Mouse (Mus musculus): ENCODE measurements around the gene Eps8l1. TPM values are rescaled to one million over a fixed set of nuclear protein-coding genes. Genes with fewer than 3 reads are reported as not detected.
"Not testable (repeated sequence)": the region's sequence is repeated elsewhere in the genome, so short reads cannot be mapped to it uniquely, and the experiment has no call there.

Eps8l1 gene
- polyA plus RNA-seq (2014; fragmentation: Nextera tagmentation; extraction: Ambion mirVana): 6.6 and 7.3 TPM in 2 replicates

DNA sequence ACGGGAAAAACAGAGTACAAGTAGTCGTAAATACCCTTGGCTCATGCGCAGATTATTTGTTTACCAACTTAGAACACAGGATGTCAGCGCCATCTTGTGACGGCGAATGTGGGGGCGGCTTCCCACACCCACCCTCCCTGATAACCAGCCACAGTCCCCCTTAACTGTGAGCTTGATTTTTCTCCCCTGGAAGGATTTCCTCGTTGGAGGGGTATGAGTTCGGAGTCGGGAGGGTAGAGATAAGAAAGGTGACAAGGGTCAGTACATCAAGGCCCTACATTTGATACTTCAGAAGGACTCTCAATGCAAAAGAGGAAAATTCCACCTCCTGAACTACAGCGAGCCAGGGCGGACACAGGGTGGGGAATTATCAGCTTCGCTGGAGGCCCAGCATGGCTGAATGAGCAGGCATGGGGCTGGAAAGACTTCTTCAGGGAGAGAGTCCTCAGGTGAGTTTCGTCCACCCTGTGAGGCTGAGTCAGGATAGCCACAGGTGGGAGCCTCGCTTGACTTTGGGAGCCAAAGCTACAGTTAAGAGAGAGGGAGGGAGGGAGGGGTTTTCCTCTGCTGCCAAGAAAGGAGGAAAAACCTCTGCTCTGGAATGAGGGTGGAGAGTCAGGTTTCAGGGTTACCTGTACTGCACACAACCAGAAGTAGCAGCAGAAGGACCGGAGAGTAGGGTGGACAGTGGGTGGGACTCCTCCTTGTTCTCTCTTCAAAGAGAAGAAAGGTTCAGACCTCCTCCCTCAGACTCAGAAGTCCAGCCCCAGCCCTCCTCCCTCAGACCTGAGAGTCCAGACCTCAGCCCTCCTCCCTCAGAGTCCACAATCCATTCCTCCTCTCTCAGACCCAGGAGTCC is at the start of gene Eps8l1:
Gene Eps8l1, plus strand, starts transcription at position 99 of the 859 bp plus-strand sequence.
- ATAC-seq (ENCODE audit: low FRiP score) (peak; percentile 37; the same call in 1 of the 2 replicates), DNase-seq (ENCODE audit: low spot score) (no peak)
- peak within 1 kb of the TSS; percentile 8 for H3K4me3 ChIP-seq (replicated peaks; ENCODE audit: low read length)
- H3K4me2 ChIP-seq (replicated peaks): peak within 1 kb of the TSS; percentile 40
- H3K36me3 ChIP-seq (replicated peaks; ENCODE audit: control insufficient read depth, insufficient read depth): no peaks in the 10 kb centered on the region
- 62% methylated on average over 14 of the region's 16 CpGs for WGBS
- no peaks in the 10 kb centered on the region for H3K9me3 ChIP-seq (ENCODE audit: control insufficient read depth, low read length)
- 0 out of 2 replicates have a peak within 1 kb of the TSS, but pooled peaks have one; percentile 20 for H3K9ac ChIP-seq
- H3K27ac ChIP-seq: no peak within 1 kb of the TSS
- H3K4me1 ChIP-seq (replicated peaks; ENCODE audit: control insufficient read depth, insufficient read depth, low read length): no peaks in the 10 kb centered on the region
- H3K27me3 ChIP-seq (ENCODE audit: control insufficient read depth, insufficient read depth, low read length): no peaks in the 10 kb centered on the region

DNA sequence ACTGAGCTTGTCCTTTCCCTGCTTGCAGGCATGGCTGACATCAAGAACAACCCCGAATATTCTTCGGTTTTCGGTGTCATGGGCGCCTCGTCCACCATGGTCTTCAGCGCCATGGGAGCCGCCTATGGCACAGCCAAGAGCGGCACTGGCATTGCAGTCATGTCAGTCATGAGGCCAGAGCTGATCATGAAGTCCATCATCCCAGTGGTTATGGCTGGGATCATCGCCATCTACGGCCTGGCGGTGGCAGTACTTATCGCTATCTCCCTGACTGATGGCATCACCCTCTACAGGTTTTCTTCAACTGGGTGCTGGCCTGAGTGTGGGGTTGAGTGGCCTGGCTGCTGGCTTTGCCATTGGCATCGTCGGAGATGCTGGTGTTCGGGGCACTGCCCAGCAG is 48.1 kb upstream of the Eps8l1 start:
- H3K27me3 ChIP-seq (ENCODE audit: control insufficient read depth, insufficient read depth, low read length); H3K36me3 ChIP-seq (replicated peaks; ENCODE audit: control insufficient read depth, insufficient read depth); H3K9me3 ChIP-seq (ENCODE audit: control insufficient read depth, low read length); DNase-seq (ENCODE audit: low spot score); H3K27ac ChIP-seq; H3K4me3 ChIP-seq (replicated peaks; ENCODE audit: low read length); ATAC-seq (ENCODE audit: low FRiP score); H3K9ac ChIP-seq; H3K4me2 ChIP-seq (replicated peaks); H3K4me1 ChIP-seq (replicated peaks; ENCODE audit: control insufficient read depth, insufficient read depth, low read length): not testable (repeated sequence)
- 97% methylated on average over 15 of the region's 15 CpGs for WGBS

DNA sequence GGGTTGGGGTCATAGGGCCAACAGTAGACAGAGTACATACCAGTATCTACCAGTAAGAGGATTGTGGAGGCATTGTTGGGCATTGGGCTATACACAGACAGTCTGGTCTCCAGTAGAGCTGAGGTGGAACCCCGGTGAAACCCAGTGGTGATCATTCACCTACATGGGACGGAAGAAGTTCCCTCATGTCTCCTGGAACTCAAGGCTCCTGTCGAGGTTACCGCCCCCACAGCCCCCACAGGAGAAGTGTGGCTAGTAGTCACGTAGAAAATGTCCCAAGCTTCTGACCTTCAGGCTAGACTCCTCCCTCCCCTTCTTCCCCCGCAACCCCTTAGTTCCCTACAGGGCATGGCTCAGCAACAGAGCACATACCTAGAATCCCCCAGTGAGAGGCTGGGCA is 40.8 kb upstream of the Eps8l1 start:
- Histone ChIP-seq H3K27ac (no peak overlapping the region), H3K4me3 (replicated peaks; ENCODE audit: low read length) (no peak overlapping the region), H3K9ac (no peak overlapping the region), H3K36me3 (replicated peaks; ENCODE audit: control insufficient read depth, insufficient read depth) (peaks cover 15% of the 10 kb centered on the region), H3K27me3 (ENCODE audit: control insufficient read depth, insufficient read depth, low read length) (no peaks in the 10 kb centered on the region), H3K4me2 (replicated peaks) (no peak overlapping the region), H3K4me1 (replicated peaks; ENCODE audit: control insufficient read depth, insufficient read depth, low read length) (no peaks in the 10 kb centered on the region), H3K9me3 (ENCODE audit: control insufficient read depth, low read length) (no peaks in the 10 kb centered on the region)
- ATAC-seq (ENCODE audit: low FRiP score) (no peak), DNase-seq (ENCODE audit: low spot score) (no peak)
- WGBS: 88% methylated on average over 6 of the region's 6 CpGs

DNA sequence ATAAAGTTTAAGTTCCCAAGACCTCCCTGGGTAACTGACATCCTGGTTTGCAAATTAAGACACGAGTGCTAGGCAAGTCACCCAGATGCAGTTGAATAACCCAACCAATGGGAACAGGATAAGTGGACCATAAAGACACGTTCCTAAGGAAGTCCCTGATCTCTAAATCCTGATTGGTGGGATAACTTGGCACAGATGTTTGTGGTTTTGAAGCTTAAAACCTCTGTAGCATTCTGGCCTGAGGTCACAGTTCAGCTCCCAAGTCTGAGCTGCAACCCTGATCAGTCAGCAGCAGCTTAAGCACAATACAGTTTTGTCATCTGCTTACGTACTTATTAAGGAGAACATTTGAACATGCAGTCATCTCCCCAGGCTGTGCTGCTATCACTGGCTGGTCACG is 40.2 kb upstream of the Eps8l1 start:
- Histone ChIP-seq H3K27me3 (ENCODE audit: control insufficient read depth, insufficient read depth, low read length) (no peaks in the 10 kb centered on the region), H3K4me2 (replicated peaks) (no peak overlapping the region), H3K27ac (no peak overlapping the region), H3K4me1 (replicated peaks; ENCODE audit: control insufficient read depth, insufficient read depth, low read length) (no peaks in the 10 kb centered on the region), H3K9me3 (ENCODE audit: control insufficient read depth, low read length) (no peaks in the 10 kb centered on the region), H3K4me3 (replicated peaks; ENCODE audit: low read length) (no peak overlapping the region), H3K9ac (no peak overlapping the region), H3K36me3 (replicated peaks; ENCODE audit: control insufficient read depth, insufficient read depth) (peaks cover 21% of the 10 kb centered on the region)
- 71% methylated on average over 4 of the region's 4 CpGs for WGBS
- no peak for ATAC-seq (ENCODE audit: low FRiP score)
- no peak for DNase-seq (ENCODE audit: low spot score)

DNA sequence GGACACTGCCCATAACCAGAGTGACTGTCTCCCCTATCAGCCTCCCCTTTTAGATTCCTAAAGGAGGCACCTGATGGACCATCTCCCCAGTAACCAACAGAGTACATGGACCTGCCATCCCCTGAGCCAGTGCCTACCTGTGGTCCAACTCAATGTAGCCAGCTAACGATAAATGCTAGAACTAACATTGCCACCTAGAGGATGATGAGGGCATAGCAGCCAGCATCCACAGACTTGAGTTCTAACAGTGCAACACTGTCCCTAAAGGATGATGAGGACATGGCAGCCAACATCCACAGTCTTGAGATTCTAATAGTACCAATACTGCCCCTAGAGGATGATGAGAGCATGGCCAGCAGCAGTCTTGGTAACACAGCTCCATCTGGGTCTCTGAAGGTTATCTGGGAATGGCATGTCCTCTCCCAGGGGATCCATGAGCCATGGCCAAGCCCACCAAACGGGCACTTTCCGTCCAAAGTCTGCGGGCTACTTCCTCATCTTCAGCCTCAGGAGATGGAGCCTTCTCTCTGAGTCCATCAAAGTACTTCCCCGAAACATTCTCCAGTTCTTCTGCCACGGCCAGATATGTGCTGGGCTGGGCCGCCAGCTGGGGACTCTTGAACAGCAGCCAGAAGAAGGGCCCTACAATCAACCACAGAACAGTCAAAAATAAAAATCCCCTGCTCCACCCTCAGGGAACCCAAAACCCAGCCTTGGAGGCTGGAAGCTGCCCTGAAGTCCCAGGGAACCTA is 33.1 kb upstream of the Eps8l1 start:
- DNase-seq (ENCODE audit: low spot score): peak; percentile 97
- Histone ChIP-seq H3K9me3 (ENCODE audit: control insufficient read depth, low read length) (no peaks in the 10 kb centered on the region), H3K4me2 (replicated peaks) (no peak overlapping the region), H3K36me3 (replicated peaks; ENCODE audit: control insufficient read depth, insufficient read depth) (peaks cover 80% of the 10 kb centered on the region), H3K27me3 (ENCODE audit: control insufficient read depth, insufficient read depth, low read length) (no peaks in the 10 kb centered on the region), H3K4me3 (replicated peaks; ENCODE audit: low read length) (no peak overlapping the region), H3K9ac (no peak overlapping the region), H3K27ac (no peak overlapping the region), H3K4me1 (replicated peaks; ENCODE audit: control insufficient read depth, insufficient read depth, low read length) (no peaks in the 10 kb centered on the region)
- peak; percentile 93 for ATAC-seq (ENCODE audit: low FRiP score)
- WGBS: 80% methylated on average over 7 of the region's 7 CpGs

DNA sequence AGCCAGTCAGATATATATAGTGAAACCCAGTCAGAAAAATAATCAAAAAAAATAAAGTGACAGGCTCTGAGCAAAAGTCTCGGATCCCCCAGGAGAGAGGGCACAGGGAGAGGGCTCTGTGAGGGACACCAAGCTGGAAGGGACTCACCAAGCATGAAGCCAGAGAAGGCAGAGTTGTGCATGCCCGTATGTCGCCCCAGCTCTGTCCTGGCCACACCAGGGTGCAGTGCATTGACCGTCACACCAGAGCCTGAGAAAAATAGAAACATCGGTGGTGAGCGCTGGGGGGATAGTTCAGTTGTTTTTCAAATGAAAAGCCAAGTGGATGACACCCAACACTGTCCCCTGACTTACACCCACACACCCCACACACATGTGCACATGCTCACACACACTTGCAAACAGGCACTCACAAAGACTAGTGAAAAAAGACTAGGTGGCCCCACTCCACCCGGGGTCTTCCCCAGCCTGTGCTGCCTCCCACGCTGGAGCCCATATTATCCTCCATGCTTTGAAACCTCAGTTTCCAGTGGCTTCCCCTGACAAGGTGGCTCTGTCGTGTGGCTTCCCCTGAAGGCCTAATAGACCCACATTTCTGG is 30.1 kb upstream of the Eps8l1 start:
- H3K4me2 ChIP-seq (replicated peaks): no peak overlapping the region
- 97% methylated on average over 9 of the region's 9 CpGs for WGBS
- no peak overlapping the region for H3K9ac ChIP-seq
- ATAC-seq (ENCODE audit: low FRiP score) (no peak), DNase-seq (ENCODE audit: low spot score) (no peak)
- peaks cover 84% of the 10 kb centered on the region for H3K36me3 ChIP-seq (replicated peaks; ENCODE audit: control insufficient read depth, insufficient read depth)
- no peaks in the 10 kb centered on the region for H3K27me3 ChIP-seq (ENCODE audit: control insufficient read depth, insufficient read depth, low read length)
- no peaks in the 10 kb centered on the region for H3K9me3 ChIP-seq (ENCODE audit: control insufficient read depth, low read length)
- no peak overlapping the region for H3K4me3 ChIP-seq (replicated peaks; ENCODE audit: low read length)
- H3K4me1 ChIP-seq (replicated peaks; ENCODE audit: control insufficient read depth, insufficient read depth, low read length): no peaks in the 10 kb centered on the region
- H3K27ac ChIP-seq: no peak overlapping the region

DNA sequence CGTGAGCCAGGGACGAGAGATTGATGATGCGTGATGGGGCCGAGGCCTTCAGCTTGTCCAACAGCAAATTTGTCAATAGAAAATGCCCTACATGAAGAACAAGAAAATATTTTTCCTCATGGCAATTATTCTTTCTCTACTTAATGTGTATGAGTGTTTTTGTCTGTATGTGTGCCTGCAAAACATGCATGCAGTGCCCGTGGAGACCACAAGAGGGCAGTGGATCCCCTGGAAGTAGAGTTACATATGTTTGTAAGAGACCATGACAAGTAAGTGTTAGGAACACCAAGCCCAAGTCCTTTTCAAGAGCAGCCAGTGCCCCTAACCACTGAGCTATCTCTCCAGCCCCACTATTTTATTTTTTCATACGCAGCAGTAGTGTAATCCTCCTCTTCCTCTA is 28.9 kb upstream of the Eps8l1 start:
- Histone ChIP-seq H3K9ac (no peak overlapping the region), H3K27ac (no peak overlapping the region), H3K27me3 (ENCODE audit: control insufficient read depth, insufficient read depth, low read length) (no peaks in the 10 kb centered on the region), H3K4me1 (replicated peaks; ENCODE audit: control insufficient read depth, insufficient read depth, low read length) (no peaks in the 10 kb centered on the region), H3K4me3 (replicated peaks; ENCODE audit: low read length) (no peak overlapping the region), H3K36me3 (replicated peaks; ENCODE audit: control insufficient read depth, insufficient read depth) (peaks cover 84% of the 10 kb centered on the region), H3K4me2 (replicated peaks) (no peak overlapping the region), H3K9me3 (ENCODE audit: control insufficient read depth, low read length) (no peaks in the 10 kb centered on the region)
- DNase-seq (ENCODE audit: low spot score) (peak; percentile 82), ATAC-seq (ENCODE audit: low FRiP score) (no peak)
- 77% methylated on average over 6 of the region's 6 CpGs for WGBS

DNA sequence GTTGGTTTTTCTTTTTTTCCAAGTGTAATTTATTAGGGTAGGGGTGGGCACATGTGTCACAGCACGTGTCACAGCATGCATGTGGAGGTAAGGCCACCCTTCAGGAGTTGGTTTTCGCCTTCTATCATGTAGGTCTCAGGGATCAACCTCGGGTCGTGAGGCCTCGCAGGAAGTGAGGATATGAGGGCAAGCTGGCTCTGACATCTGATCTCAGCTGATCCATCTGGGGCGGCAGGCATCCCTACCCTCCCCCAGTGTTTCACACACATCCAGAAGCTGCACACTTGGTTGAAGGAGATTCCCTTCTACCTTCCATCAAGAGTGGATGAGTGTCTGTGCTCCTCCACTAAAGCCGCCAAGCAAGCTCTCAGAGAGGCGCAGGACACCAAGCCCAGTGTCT is 28.4 kb upstream of the Eps8l1 start:
- no peak for DNase-seq (ENCODE audit: low spot score)
- no peak overlapping the region for H3K4me2 ChIP-seq (replicated peaks)
- H3K27ac ChIP-seq: no peak overlapping the region
- H3K4me1 ChIP-seq (replicated peaks; ENCODE audit: control insufficient read depth, insufficient read depth, low read length): no peaks in the 10 kb centered on the region
- H3K9ac ChIP-seq: no peak overlapping the region
- H3K9me3 ChIP-seq (ENCODE audit: control insufficient read depth, low read length): no peaks in the 10 kb centered on the region
- H3K36me3 ChIP-seq (replicated peaks; ENCODE audit: control insufficient read depth, insufficient read depth): peaks cover 83% of the 10 kb centered on the region
- no peak for ATAC-seq (ENCODE audit: low FRiP score)
- 94% methylated on average over 8 of the region's 8 CpGs for WGBS
- no peak overlapping the region for H3K4me3 ChIP-seq (replicated peaks; ENCODE audit: low read length)
- no peaks in the 10 kb centered on the region for H3K27me3 ChIP-seq (ENCODE audit: control insufficient read depth, insufficient read depth, low read length)

DNA sequence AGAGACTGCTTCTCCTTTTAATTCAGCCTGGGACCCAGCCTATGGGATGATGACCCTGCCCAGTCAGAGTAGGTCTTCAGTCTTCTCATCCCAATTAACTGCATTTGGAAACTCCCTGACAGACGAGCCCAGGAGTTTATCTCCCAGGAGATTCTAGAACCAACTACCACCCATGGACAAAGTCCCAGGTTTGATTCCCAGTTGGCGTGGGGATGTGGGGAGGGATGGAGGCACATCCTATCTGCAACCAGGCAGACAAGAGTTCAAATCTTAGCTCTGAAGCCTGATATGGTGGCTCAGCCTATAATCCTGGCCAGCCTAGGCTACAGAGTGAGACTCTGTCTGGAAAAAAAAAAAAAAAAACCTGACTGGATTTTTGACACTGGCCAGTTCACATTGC is 22.8 kb upstream of the Eps8l1 start:
- no peaks in the 10 kb centered on the region for H3K4me1 ChIP-seq (replicated peaks; ENCODE audit: control insufficient read depth, insufficient read depth, low read length)
- H3K27me3 ChIP-seq (ENCODE audit: control insufficient read depth, insufficient read depth, low read length): no peaks in the 10 kb centered on the region
- WGBS: 90% methylated on average over 2 of the region's 2 CpGs
- no peak overlapping the region for H3K4me3 ChIP-seq (replicated peaks; ENCODE audit: low read length)
- DNase-seq (ENCODE audit: low spot score): no peak
- peaks cover 78% of the 10 kb centered on the region for H3K36me3 ChIP-seq (replicated peaks; ENCODE audit: control insufficient read depth, insufficient read depth)
- ATAC-seq (ENCODE audit: low FRiP score): no peak
- no peak overlapping the region for H3K9ac ChIP-seq
- H3K27ac ChIP-seq: no peak overlapping the region
- H3K9me3 ChIP-seq (ENCODE audit: control insufficient read depth, low read length): no peaks in the 10 kb centered on the region
- no peak overlapping the region for H3K4me2 ChIP-seq (replicated peaks)

Data from hindbrain, embryonic 14.5 days (tissue).